Mouse (Mus musculus) heart, postnatal 25 days (tissue): ENCODE data around the gene Scaf4. TPM values are rescaled to one million over a fixed set of nuclear protein-coding genes. Genes with fewer than 3 reads are reported as not detected.

Experiments used
- DNase-seq: peaks from one replicate; pipeline ENCODE4 v3.0.0; 2022; ENCODE audit warnings: low spot score
- intact Hi-C: fragments of 180-260 bp; cut with DNase I; formaldehyde crosslinking; loops from one replicate; pipeline ENCODE4 v1.15.1; 2025
- total RNA-seq, 2 experiments: library from RNA; stranded (reverse); gene quantifications; 2 replicates each; pipeline ENCODE4 v1.2.3; 2021

Gene Scaf4
- 10 to 100 TPM; 17.5 to 21.8 TPM for total RNA-seq

DNA sequence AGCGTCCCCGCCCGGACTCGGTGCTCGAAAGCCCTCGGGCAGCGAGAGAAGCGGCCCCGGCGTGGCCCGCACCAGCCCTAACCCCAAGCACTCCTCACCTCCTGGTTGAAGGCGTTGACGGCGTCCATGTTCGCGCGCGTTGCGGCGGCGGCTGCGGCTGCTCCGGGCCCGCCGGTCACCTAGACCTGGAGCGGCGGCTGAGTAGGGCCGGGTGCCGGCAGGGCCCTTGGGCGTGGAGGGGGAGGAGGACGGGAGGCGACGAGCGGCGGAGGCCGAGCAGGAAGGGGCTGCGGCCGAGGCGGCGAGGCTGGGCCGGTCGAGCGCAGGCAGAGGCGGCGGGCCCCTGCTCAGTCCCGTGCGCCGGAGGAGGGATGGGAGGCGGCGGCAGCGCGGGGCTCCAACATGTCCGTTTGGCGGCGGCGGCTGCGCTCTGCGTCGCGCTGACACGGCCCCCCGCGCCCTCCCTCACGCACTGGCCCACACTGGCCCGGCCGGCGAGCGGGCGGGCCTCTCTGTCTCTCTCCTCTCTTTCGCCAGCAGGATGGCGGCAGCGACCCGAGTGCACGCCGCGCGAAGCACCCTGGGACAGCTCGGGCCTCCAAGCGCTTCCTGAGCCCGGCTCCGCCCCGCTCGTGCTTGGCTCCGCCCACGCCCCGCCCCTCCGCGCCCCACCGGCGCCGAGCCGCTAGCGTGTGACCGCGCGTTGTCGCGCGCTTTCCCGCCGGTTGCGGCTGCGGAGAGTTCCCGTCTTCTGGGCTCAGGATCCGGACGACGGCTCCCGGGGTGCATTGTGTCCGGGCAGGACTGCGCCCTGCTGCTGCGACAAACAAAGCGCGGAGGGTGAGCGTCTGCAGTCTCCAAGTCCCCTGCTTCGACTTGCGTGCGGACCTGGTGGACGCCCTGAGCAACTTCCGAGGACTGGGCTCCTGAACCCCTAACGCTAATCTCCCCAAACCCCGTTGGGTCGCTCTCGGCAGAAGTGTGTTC, at the start of gene Scaf4:
Scaf4 (minus strand) TSS at position 599 of the 987 bp plus-strand sequence.
- intact Hi-C loops: loop anchor here (1.0 to 5.0 kb wide), 2 partner anchors 63 to 87 kb away; no protein-coding TSS in a partner anchor
- DNase-seq: peak; percentile 94

- no peak for DNase-seq
- intact Hi-C loops: no loop called here
These were observed 48.2 kb upstream of the Scaf4 start for GRCm38 (mm10) chr16:90332553-90332952.

DNA sequence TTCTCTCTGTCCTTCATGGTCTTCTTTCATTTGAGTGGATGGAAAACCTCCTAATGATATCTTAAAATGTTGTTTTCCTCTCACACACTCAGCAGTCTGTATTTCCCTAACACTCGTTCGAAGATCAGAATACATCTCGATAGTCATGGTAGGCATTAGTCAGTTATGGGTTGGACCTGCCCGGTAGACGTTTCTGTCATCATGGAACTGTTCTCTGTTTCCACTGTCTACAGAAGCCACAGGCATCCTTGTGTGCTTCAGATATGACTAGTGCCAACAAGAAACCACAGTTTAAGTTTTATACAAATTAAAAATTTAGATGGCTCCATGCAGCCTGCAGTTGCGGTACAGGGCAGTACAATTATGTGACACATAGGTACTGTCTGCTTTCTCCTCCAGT, 46.7 kb upstream of the Scaf4 start:
- no peak for DNase-seq

GRCm38 (mm10) chr16:90329511-90329910, 45.2 kb upstream of the Scaf4 start:
- DNase-seq: no peak
- intact Hi-C loops: no loop called here

More for the DNA sequence above, 46.7 kb upstream of the Scaf4 start:
- intact Hi-C loops: no loop called here

GRCm38 (mm10) chr16:90322850-90323528, 38.7 kb upstream of the Scaf4 start:
- DNase-seq: peak; percentile 11
- intact Hi-C loops: loop anchor here (1.0 kb wide), 1 partner anchor 389 kb away; no protein-coding TSS in a partner anchor

GRCm38 (mm10) chr16:90319321-90319720, 35.0 kb upstream of the Scaf4 start:
- intact Hi-C loops: loop anchor here (10.0 kb wide), 1 partner anchor 605 kb away; no protein-coding TSS in a partner anchor
- no peak for DNase-seq

DNA sequence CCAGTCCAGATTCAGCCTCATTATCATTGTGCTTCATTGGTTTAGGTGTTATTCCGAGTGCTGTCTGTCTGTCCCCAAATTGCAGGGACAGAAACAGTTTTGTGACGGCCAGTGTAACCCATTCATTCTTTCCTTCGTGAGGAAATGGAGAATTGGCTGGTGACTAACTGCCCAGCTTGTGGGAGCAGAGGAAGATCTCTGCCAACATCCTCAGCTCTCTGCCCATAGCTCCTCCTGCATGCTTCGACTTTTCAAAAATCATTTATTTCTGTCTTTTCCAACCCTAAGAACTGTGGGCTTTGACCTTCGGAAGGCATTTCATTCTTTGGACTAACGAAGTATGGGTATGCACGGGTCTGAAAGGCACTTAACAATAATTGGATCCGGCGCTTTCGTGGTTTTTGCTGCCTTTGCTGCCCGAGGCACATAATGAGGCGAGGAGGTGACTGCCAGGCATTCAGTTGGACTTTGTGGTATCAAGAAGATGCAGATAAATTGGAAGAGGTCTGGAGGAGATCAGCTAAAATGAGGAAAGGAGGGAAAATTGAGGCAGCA, 34.1 kb upstream of the Scaf4 start:
- no peak for DNase-seq
- intact Hi-C loops: loop anchor here (10.0 kb wide), 1 partner anchor 606 kb away; no protein-coding TSS in a partner anchor

DNA sequence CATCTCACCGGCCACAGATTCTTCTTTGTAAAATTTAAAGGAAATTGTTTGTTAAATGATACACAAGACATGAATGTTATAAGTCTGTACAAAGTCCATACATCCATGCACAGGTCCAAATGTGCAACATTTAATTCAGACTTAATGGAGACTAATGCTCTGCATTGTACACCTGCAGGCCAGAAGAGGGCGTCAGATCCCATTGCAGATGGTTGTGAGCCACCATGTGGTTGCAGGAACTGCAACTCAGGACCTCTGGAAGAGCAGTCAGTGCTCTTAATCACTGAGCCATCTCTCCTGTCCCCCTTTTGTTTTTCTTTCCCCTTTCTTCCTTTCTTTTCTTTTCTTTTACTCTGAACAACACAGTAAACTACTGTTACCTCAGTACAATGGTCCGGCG, 33.5 kb upstream of the Scaf4 start:
- intact Hi-C loops: loop anchor here (10.0 kb wide), 1 partner anchor 607 kb away; no protein-coding TSS in a partner anchor
- no peak for DNase-seq

GRCm38 (mm10) chr16:90315881-90316280, 31.6 kb upstream of the Scaf4 start:
- no peak for DNase-seq
- intact Hi-C loops: loop anchor here (10.0 kb wide), 1 partner anchor 609 kb away; no protein-coding TSS in a partner anchor

- intact Hi-C loops: loop anchor here (10.0 kb wide), 1 partner anchor 612 kb away; no protein-coding TSS in a partner anchor
- DNase-seq: no peak
These were observed 28.3 kb upstream of the Scaf4 start for GRCm38 (mm10) chr16:90312449-90313082.

- intact Hi-C loops: loop anchor here (10.0 kb wide), 1 partner anchor 614 kb away; no protein-coding TSS in a partner anchor
These were observed 26.3 kb upstream of the Scaf4 start for GRCm38 (mm10) chr16:90310488-90311135.

DNA sequence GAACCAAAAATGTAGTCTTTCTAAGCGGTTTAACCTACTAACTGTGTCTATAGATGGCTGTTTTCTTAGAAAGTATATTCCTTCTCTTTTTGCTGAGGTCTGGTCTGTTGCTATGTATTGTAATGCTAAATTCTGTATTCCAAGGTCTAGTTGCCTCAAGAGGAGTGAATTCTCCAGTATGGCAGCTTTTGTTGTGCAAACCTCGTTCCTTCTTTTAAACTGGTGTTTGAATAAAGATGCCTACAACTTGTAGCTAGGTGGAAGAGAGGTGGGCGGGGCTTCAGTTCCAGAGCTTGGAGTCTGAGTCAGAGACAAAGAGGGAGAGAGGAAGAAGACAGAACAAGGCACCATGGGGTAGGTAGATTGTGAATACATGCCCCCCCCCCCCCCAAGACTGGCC, 25.5 kb upstream of the Scaf4 start:
- intact Hi-C loops: loop anchor here (10.0 kb wide), 1 partner anchor 615 kb away; no protein-coding TSS in a partner anchor

More at GRCm38 (mm10) chr16:90310488-90311135, 26.3 kb upstream of the Scaf4 start:
- DNase-seq: no peak

DNA sequence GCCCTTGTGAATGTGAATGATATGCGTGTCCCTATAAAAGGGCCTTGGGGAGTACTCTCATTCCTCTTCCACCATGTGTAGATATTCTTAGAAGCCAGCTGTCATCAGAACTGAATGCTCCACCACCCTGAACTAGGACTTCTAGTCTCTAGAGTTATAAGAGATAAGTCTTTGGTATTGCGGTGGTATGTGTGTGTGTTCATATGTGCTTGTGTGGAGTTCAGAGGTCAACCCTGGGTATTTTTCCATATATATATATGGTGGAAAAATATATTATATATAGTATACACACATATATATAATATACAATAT, 19.6 kb upstream of the Scaf4 start:
- intact Hi-C loops: no loop called here
- no peak for DNase-seq

More for the DNA sequence above, 25.5 kb upstream of the Scaf4 start:
- DNase-seq: no peak

DNA sequence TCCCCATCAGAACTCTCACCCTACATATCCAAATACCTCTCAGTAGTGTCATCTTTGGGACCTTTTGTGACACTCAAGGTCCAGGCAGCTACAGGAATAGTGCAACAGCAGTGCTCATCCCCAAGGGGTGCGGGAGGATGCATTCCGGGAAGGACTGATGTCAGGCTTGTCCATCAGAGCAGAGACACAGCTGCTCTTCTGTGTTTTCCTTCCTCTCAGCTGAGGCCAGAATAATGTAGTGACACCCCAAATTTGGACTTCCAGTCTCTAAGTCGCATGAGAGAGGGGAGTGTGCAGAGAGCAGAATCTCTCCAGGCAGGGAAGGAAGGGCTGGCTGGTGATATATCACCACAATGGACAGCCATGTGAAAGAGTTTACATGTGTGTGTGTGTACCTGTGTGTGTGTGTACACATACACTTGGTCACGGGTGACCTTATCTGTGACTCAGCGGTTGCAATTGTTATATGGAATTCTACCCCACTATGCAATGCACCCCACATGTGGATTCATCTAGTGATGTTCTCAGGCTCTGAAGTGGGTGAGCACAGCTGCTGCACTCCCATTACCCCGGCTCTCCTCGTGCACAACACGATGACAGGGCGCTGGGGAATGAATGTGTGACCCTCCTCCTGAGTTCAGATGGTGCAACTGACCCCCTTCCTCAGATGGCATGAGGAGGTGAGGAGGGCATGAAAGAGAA, 19.1 kb upstream of the Scaf4 start:
- intact Hi-C loops: no loop called here
- DNase-seq: no peak

DNA sequence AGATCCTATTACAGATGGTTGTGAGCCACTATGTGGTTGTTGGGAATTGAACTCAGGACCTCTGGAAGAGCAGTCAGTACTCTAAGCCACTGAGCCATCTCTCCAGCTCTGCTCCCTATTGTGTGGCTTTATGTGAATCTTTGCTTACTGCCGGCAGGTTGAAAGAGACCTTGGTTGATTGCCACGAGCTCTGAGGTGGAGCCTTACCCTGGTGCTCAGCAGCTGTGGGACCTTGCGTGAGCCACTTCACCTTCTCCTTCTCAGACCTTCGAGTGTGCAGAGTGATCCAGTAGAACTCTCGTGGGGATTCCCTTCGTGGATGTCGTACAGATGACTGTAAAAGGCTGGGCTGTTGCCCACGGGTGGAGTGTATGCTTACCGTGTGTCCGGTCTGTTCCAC, 17.4 kb upstream of the Scaf4 start:
- DNase-seq: no peak
- intact Hi-C loops: no loop called here

DNA sequence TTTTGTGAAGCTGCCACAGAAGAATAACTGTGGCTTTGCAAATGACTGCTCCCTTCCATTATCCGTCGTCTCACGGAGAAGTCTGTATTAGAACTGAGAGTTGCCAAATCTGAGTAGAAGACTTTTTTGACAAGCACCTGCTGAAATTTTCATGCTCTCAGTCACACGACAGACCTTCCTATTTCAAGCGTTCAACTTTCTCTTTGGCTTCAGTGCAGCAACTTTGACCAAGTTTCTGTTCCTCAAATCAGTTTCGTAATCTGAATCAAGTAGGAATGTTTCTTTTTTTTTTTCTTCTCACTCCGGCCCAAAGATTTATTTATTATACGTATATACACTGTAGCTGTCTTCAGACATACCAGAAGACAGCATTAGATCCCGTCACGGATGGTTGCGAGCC, 16.6 kb upstream of the Scaf4 start:
- intact Hi-C loops: no loop called here
- DNase-seq: no peak

- intact Hi-C loops: no loop called here
- no peak for DNase-seq
These were observed 15.3 kb upstream of the Scaf4 start for GRCm38 (mm10) chr16:90299591-90299990.

GRCm38 (mm10) chr16:90298426-90299300, 14.4 kb upstream of the Scaf4 start:
- intact Hi-C loops: no loop called here

More at GRCm38 (mm10) chr16:90298426-90299300, 14.4 kb upstream of the Scaf4 start:
- DNase-seq: no peak
